Mouse (Mus musculus) hindbrain, embryonic 11.5 days (tissue): ENCODE measurements around the gene Ncam1. TPM values are rescaled to one million over a fixed set of nuclear protein-coding genes. Genes with fewer than 3 reads are reported as not detected.

ENCODE experiments used
- ATAC-seq: fragments of 200-750 bp; cut with Nextera tagmentation; 2 replicates; pipeline ENCODE4 v1.8.0; 2017; ENCODE audit warnings: mild to moderate bottlenecking, moderate TSS enrichment, moderate library complexity; ENCODE audit not compliant: low FRiP score
- DNase-seq: peaks from one replicate; pipeline ENCODE4 v3.0.0-alpha.2; 2015; ENCODE audit warnings: low spot score
- H3K27ac ChIP-seq: fragments of 300-500 bp; sonication (generic); 2 replicates; pipeline ENCODE4 v1.5.1; 2014; ENCODE audit warnings: mild to moderate bottlenecking, low read depth, low read length
- H3K27me3 ChIP-seq: fragments of 300-500 bp; sonication (generic); 2 replicates; pipeline ENCODE4 v1.6.1; 2014; ENCODE audit warnings: mild to moderate bottlenecking, low read length, moderate library complexity, mixed read lengths; ENCODE audit not compliant: control insufficient read depth, insufficient read depth
- H3K36me3 ChIP-seq: fragments of 300-500 bp; sonication (generic); 2 replicates; pipeline ENCODE4 v1.6.1; 2014; ENCODE audit warnings: mild to moderate bottlenecking, low read length, moderate library complexity, mixed read lengths; ENCODE audit not compliant: control insufficient read depth, insufficient read depth
- H3K4me1 ChIP-seq: fragments of 300-500 bp; sonication (generic); replicated peaks from 2 replicates; pipeline ENCODE4 v1.6.1; 2014; ENCODE audit warnings: low read length, mixed read lengths; ENCODE audit not compliant: control insufficient read depth, insufficient read depth
- H3K4me2 ChIP-seq: fragments of 300-500 bp; sonication (generic); replicated peaks from 2 replicates; pipeline ENCODE4 v1.6.1; 2014; ENCODE audit warnings: mild to moderate bottlenecking, low read depth, low read length
- H3K4me3 ChIP-seq: fragments of 300-500 bp; sonication (generic); 2 replicates; pipeline ENCODE4 v1.5.1; 2014; ENCODE audit warnings: low read depth, low read length
- H3K9ac ChIP-seq: fragments of 300-500 bp; sonication (generic); 2 replicates; pipeline ENCODE4 v1.6.1; 2014; ENCODE audit warnings: low read depth, low read length
- H3K9me3 ChIP-seq: fragments of 300-500 bp; sonication (generic); 2 replicates; pipeline ENCODE4 v1.6.1; 2016; ENCODE audit warnings: low read length; ENCODE audit not compliant: control insufficient read depth
- WGBS: fragments of 180-500 bp; shearing (Covaris S2); extraction: QIAGEN DNeasy Blood & Tissue Kit; methylation state at CpG from one replicate; pipeline ENCODE4 v1.1.7; 2014; 5-methylcytosine and 5-hydroxymethylcytosine counted together
- polyA plus RNA-seq: library from polyadenylated mRNA; unstranded; fragments of >200 nt; fragmentation: Nextera tagmentation; extraction: Ambion mirVana; gene quantifications from 2 replicates; pipeline ENCODE4 v1.2.1, GENCODE M21; 2014

Gene Ncam1
- polyA plus RNA-seq, 1 experiment from 2014 or later = 137 TPM

- ATAC-seq = no peak
- Histone ChIP-seq H3K27me3 (no peaks in the 10 kb centered on the region), H3K4me3 (no peak overlapping the region), H3K4me1 (peaks cover 12% of the 10 kb centered on the region; the same call in 1 of the 2 replicates), H3K9ac (no peak overlapping the region), H3K9me3 (no peaks in the 10 kb centered on the region), H3K36me3 (peaks cover 6% of the 10 kb centered on the region; the same call in 1 of the 2 replicates), H3K4me2 (no peak overlapping the region), H3K27ac (no peak overlapping the region)
- no peak for DNase-seq
- WGBS = 49% methylated on average over 7 of the region's 7 CpGs
Observed at GRCm38 (mm10) chr9:49570033-49570660, 228.6 kb downstream of the Ncam1 start.

GRCm38 (mm10) chr9:49565846-49566245 is 232.9 kb downstream of the Ncam1 start:
- WGBS = 89% methylated on average over 2 of the region's 2 CpGs
- no peak overlapping the region for H3K27ac ChIP-seq
- H3K4me2 ChIP-seq = no peak overlapping the region
- H3K36me3 ChIP-seq = peaks cover 11% of the 10 kb centered on the region; the same call in 1 of the 2 replicates
- H3K27me3 ChIP-seq = no peaks in the 10 kb centered on the region
- no peak for ATAC-seq
- H3K9me3 ChIP-seq = no peaks in the 10 kb centered on the region
- H3K4me1 ChIP-seq = peaks cover 4% of the 10 kb centered on the region; the same call in 1 of the 2 replicates
- H3K9ac ChIP-seq = no peak overlapping the region
- H3K4me3 ChIP-seq = no peak overlapping the region
- no peak for DNase-seq

GRCm38 (mm10) chr9:49558941-49559340 is 239.8 kb downstream of the Ncam1 start:
- H3K9me3 ChIP-seq = no peaks in the 10 kb centered on the region
- H3K9ac ChIP-seq = no peak overlapping the region
- no peaks in the 10 kb centered on the region for H3K4me1 ChIP-seq
- ATAC-seq (no peak), DNase-seq (no peak)
- H3K27me3 ChIP-seq = no peaks in the 10 kb centered on the region
- 95% methylated on average over 2 of the region's 2 CpGs for WGBS
- H3K27ac ChIP-seq = no peak overlapping the region
- no peak overlapping the region for H3K4me3 ChIP-seq
- 0 out of 2 replicates have a peak, but pooled peaks cover 3% of the 10 kb centered on the region for H3K36me3 ChIP-seq
- H3K4me2 ChIP-seq = no peak overlapping the region

GRCm38 (mm10) chr9:49551353-49551752 is 247.4 kb downstream of the Ncam1 start:
- no peak overlapping the region for H3K4me3 ChIP-seq
- ATAC-seq (no peak), DNase-seq (no peak)
- H3K9me3 ChIP-seq = no peaks in the 10 kb centered on the region
- H3K27me3 ChIP-seq = no peaks in the 10 kb centered on the region
- 71% methylated on average over 2 of the region's 2 CpGs for WGBS
- H3K27ac ChIP-seq = no peak overlapping the region
- H3K9ac ChIP-seq = no peak overlapping the region
- no peak overlapping the region for H3K4me2 ChIP-seq
- H3K36me3 ChIP-seq = no peaks in the 10 kb centered on the region
- no peaks in the 10 kb centered on the region for H3K4me1 ChIP-seq

- DNase-seq = no peak
- Histone ChIP-seq H3K36me3 (0 out of 2 replicates have a peak, but pooled peaks cover 3% of the 10 kb centered on the region), H3K4me1 (no peaks in the 10 kb centered on the region; the same call in 1 of the 2 replicates), H3K27ac (no peak overlapping the region), H3K27me3 (no peaks in the 10 kb centered on the region), H3K9ac (no peak overlapping the region), H3K4me3 (no peak overlapping the region), H3K9me3 (no peaks in the 10 kb centered on the region), H3K4me2 (no peak overlapping the region)
- WGBS = 82% methylated on average over 4 of the region's 4 CpGs
- ATAC-seq = no peak
Observed at GRCm38 (mm10) chr9:49542593-49542992, 256.1 kb downstream of the Ncam1 start.

GRCm38 (mm10) chr9:49537814-49538213 is 260.9 kb downstream of the Ncam1 start:
- 0 out of 2 replicates have a peak overlapping the region, but pooled peaks have one; percentile 39 for H3K27ac ChIP-seq
- ATAC-seq (no peak), DNase-seq (no peak)
- no peaks in the 10 kb centered on the region for H3K27me3 ChIP-seq
- 59% methylated on average over 6 of the region's 6 CpGs for WGBS
- peaks cover 3% of the 10 kb centered on the region; the same call in 1 of the 2 replicates for H3K4me1 ChIP-seq
- no peak overlapping the region for H3K4me2 ChIP-seq
- H3K36me3 ChIP-seq = 0 out of 2 replicates have a peak, but pooled peaks cover 3% of the 10 kb centered on the region
- H3K9me3 ChIP-seq = no peaks in the 10 kb centered on the region
- no peak overlapping the region for H3K4me3 ChIP-seq
- H3K9ac ChIP-seq = no peak overlapping the region

GRCm38 (mm10) chr9:49536593-49536992 is 262.1 kb downstream of the Ncam1 start:
- no peaks in the 10 kb centered on the region for H3K36me3 ChIP-seq
- peaks cover 3% of the 10 kb centered on the region; the same call in 1 of the 2 replicates for H3K4me1 ChIP-seq
- no peak overlapping the region for H3K4me3 ChIP-seq
- H3K9ac ChIP-seq = no peak overlapping the region
- WGBS = 77% methylated on average over 6 of the region's 6 CpGs
- no peaks in the 10 kb centered on the region for H3K9me3 ChIP-seq
- no peak overlapping the region for H3K4me2 ChIP-seq
- H3K27me3 ChIP-seq = no peaks in the 10 kb centered on the region
- ATAC-seq (no peak), DNase-seq (no peak)
- no peak overlapping the region for H3K27ac ChIP-seq

GRCm38 (mm10) chr9:49534958-49535357 is 263.8 kb downstream of the Ncam1 start:
- no peak for DNase-seq
- Histone ChIP-seq H3K4me1 (peaks cover 3% of the 10 kb centered on the region; the same call in 1 of the 2 replicates), H3K27me3 (no peaks in the 10 kb centered on the region), H3K9ac (no peak overlapping the region), H3K4me3 (no peak overlapping the region), H3K36me3 (no peaks in the 10 kb centered on the region), H3K4me2 (no peak overlapping the region), H3K9me3 (no peaks in the 10 kb centered on the region), H3K27ac (no peak overlapping the region)
- 48% methylated on average over 4 of the region's 4 CpGs for WGBS
- no peak for ATAC-seq

- Histone ChIP-seq H3K9me3 (no peaks in the 10 kb centered on the region), H3K4me2 (no peak overlapping the region), H3K9ac (no peak overlapping the region), H3K36me3 (no peaks in the 10 kb centered on the region), H3K27ac (peak overlapping the region; percentile 51), H3K4me1 (peaks cover 3% of the 10 kb centered on the region; the same call in 1 of the 2 replicates), H3K4me3 (no peak overlapping the region), H3K27me3 (no peaks in the 10 kb centered on the region)
- WGBS = 15% methylated on average over 8 of the region's 8 CpGs
- ATAC-seq = peak; percentile 78
- DNase-seq = peak; percentile 48
Observed at GRCm38 (mm10) chr9:49533912-49534491, 264.7 kb downstream of the Ncam1 start.
